Mouse (Mus musculus) layer of hippocampus, postnatal 14 days (tissue): Measurements from ENCODE around the gene Tprn. TPM values are rescaled to one million over a fixed set of nuclear protein-coding genes. Genes with fewer than 3 reads are reported as not detected.

Experiments
- DNase-seq, 2 experiments: peaks; one replicate each; pipeline ENCODE4 v3.0.0; 2021 to 2022; ENCODE audit warnings: low spot score in 2 of 2, mixed read lengths in 1 of 2
- total RNA-seq, 2 experiments: library from RNA; stranded (reverse); gene quantifications; 2 replicates each; pipeline ENCODE4 v1.2.3; 2021

Tprn gene
- total RNA-seq, 2 experiments from 2014 or later: 21.1 to 23.2 TPM

DNA sequence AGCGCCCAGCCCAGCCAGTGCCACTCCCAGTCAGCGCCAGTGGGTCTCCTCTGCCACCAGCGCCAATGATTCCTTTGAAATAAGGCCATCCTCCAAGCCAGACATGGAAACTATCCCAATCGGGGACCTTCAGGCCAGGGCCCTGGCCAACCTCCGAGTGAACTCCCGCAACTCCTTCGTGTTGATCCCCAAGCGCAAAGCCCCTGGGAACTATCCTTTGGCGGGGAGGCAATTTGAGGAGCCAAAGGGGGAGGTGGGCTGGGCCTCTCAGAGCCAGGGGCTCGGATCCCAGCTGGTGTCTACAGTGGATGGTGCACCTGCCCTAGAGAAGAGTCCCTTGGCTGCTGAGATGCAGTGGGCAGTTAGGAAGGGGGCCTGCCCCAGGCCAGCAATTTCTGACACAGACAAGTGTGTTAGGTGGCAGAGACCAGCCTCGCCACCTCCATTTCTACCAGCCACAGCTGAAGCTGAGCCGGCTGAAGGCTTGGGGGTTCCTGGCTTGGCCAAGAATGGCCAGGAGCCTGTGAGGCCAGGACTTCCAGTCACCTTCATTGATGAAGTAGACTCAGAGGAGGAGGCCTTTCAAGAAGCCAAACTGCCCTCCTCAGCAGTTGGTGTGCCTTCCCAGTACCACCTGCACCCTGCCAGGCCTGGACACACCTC is 1.3 kb downstream of the Tprn start:
- DNase-seq: no peak

DNA sequence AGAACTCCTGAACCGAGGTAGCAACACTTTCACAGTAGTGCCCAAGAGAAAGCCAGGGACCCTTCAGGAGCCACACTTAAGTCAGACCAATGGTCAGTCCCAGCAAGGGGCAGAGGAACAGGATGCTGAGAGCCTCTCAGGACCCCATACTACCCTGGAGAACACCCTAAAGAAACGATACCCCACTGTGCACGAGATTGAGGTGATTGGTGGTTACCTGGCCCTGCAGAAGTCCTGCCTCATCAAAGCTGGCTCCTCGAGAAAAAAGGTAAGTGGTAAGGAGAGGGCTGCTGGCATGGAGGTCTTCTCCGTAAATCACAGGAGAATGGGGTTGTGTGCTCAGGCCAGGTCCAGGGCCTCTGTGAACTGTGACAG is 1.9 kb downstream of the Tprn start:
- DNase-seq: no peak

DNA sequence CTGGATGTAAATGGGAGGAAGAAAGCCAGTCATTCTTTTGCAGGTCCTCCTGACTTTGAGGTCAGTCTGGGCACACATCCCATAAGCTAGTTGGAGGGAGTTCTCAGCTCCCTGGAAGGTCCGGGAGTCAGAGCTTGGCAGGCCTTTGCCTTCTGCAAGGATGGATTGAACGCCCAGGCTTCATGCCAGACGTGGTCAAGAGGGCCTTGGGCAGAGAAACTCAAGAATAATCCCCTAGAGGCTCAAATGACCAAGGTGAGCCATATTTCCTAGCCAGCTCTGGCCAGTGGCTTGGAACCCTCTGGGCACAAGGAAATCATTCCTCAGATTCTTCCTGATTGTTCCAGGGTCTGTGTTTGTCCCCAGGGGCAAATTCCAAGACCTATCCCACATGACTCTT is 2.4 kb downstream of the Tprn start:
- DNase-seq: no peak

DNA sequence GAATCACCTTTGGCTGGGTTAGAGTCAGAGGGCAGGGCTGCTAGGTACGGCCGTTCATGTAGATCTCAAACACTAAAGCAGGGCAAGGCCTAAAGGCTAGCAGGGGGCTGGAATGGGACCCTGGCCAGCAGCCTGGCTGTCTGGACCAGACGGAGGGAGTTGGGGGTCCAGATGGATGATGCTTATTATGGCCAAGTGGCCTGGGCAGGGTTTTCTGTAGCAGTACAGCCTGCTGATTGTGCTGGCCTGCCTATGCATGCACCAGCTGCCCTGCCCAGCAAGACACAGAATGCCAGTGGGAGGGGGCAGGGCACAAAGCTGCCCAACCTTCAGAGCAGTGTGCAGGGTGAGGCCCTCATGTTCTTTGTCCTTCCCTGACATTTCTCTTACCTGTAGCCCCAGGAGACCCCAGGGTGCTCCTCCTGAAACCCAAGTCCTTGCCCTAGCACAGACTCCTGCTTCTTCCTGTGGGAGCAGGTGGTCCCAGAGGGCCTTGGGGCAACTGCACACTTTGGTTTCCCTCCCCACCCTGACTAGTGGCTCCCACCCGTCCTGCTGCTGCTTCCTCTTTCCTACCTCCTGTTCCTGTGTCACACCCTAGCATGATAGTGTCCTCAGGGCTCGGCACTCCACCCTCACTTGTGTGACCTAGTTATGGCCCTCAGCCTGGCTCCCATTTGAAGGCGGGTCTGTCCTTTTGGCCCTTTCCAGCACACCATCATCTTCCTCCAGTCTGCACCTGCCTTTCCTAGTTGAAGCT is 3.7 kb downstream of the Tprn start:
- DNase-seq: peak in 1 of 2 experiments; percentile 52

DNA sequence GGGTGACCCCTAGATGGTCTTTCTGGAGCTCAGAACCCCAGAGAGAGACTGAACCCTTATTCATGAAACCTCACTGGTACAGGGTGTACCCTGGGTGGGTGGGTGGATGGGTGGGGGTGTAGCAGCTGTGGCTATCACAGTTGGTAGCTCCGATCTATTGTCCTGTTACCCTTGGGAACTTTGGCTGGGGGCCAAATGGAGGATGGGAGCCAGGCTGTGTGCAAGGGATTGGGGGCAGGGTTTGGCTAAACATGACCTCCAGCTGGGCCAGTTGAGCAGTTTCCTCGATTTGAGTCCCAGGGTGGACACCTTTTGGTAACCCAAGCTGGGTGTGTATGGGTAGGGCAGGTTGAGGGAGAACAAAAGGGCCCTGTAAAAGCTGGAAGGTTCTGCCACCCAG is 4.3 kb downstream of the Tprn start:
- DNase-seq: peak in 1 of 2 experiments; percentile 65

DNA sequence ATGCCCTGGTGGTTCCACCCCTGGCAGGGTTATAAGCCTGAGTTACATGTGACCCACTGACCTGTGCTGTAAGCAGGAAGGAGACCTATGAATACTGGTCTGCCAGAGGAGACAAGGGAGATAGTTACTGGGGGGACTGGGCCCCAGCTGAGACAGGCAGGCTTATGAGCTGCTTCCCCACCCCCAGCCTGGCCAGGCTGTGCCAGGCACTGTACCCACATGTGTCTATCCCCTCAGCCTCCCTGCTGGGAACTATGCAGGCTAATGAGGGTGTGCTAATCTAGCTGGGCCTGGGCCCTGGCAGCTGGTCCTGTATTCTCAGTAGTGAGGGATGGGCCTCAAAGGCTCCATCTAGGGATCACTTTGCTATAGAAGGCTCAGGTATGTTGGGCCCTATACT is 4.8 kb downstream of the Tprn start:
- peak in 1 of 2 experiments; percentile 52 for DNase-seq

DNA sequence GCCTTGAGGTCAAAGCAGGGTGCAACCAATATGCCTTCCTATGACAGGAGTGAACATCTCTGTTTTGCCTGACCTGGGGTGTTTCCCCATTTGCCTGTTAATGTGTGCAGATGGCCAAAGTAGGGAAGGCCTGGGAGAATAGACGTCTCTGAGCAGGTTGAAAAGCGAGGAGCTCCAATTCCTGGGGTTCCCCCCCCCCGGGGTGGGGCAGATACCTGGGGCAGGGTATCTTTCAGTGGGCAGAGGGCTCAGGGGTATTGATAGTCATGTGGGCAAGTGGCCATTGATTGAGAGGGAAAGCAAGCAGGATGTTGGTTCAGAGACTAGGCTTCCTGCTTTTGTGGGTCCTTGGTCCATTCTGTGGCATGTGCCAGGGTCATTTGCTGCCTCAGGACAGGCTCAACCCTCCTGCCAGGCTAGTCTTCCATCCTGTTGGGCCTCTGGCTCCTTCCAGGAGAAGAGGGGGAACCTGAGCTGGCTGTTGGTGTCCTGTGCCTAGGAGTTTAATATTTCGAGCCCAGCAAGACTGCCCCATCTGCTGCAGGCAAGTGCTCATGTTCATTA is 5.4 kb downstream of the Tprn start:
- no peak for DNase-seq

DNA sequence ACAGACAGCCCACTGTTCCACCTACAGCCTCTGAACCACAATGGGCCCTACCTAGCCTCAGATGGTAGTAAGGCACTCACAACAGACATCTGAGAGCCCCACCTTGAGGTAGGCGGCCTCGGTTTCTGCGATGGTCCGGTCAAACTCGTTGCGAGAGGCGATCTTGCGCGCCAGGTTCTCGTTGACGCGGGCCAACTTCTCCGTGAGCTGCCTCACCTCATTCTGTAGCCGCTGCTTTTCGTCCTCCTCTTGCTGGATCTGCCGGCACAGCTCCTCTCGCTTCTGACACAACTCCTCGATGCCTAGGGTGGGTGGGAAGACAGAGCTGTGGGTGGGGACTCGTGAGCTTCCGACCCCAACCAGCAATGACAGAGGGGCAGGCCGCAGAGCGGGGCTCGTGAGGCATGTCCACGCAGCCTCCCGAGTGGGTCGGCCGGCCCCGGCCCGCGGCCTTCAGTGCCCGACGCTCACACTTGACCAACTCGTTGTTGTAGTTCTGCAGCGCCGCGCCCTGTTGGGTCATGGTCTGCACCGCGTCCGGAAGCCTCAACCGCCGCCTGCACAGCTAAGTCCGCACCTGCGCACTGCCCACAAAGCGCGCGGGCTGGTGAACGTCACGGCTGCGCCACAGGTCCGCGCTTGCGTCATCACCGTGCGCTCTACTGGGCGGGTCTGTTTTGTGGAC is 9.6 kb downstream of the Tprn start, which contains the start of the genes Ssna1 and Anapc2:
TSS of gene Ssna1 (minus strand) at position 612 of the 685 bp plus-strand sequence.
TSS of gene Anapc2 (plus strand) at position 652 of the 685 bp plus-strand sequence.
- DNase-seq: peak; percentile 96 to 98

DNA sequence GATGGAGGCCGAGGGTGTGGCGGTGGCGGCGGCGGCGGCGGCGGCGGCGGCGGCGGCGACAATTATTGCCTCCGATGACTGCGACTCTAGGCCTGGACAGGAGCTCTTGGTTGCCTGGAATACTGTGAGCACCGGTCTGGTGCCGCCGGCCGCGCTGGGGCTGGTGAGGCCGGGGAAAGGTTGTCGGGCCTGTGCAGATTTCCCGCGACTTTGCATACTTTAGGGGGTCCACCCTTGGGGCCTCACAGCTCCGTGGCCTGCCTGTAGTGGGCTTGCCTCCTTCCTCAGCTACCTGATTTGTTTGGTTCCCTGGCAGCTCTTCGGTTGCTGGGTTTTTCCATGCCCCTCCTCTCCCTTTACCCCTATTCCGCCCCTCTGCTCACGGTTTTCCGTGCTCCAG is 10.1 kb downstream of the Tprn start:
- DNase-seq: no peak

DNA sequence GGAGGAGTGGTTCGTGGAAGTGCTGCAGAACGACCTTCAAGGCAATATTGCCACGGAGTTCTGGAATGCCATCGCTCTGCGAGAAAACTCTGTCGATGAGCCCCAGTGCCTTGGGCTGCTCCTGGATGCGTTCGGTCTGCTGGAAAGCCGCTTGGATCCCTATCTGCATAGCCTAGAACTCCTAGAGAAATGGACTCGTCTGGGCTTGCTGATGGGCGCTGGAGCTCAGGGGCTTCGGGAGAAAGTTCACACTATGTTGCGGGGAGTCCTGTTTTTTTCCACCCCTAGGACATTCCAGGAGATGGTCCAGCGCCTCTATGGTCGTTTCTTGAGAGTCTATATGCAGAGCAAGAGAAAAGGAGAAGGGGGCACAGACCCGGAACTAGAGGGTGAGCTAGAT is 10.6 kb downstream of the Tprn start:
- no peak for DNase-seq

DNA sequence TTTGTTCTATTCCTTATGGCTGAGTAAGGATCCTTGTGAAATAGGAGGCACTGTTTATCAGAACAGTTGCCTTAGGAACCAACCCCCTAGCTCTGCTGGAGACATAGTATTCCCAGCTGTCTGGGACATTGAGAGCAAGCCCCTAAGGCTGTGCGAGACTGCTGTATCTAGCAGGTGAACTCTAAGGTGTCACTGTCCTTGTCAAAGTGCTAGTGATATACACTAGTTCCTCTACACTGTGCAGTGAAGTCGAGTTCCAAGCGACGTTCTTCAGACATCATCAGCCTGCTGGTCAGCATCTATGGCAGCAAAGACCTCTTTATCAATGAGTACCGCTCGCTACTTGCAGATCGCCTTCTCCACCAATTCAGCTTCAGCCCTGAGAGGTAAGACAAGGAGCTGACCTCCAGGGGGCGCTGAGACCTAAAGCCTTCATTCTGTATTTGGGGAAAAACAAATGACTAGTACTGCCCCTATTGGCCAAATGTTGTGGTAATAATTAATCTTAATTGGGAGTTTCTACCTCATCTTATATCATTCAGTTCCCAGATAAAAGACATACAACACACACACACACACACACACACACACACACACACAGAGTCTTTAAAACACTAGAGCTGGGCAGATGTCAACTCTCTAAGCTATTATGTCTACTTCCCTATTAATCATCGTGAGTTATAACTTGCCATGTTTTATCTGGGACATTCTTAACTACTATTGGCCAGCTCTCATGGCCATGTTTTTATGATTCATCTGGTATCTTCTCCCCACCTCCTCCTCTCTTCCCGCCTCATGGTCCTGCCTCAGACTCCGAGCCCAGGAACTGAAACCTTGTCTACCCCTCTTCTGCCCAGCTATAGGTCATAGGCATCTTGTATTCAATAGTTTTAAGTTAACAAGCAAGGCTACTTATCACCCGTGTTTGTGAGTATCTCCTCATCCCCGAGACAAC is 16.8 kb downstream of the Tprn start:
- peak; percentile 77 to 89 for DNase-seq

DNA sequence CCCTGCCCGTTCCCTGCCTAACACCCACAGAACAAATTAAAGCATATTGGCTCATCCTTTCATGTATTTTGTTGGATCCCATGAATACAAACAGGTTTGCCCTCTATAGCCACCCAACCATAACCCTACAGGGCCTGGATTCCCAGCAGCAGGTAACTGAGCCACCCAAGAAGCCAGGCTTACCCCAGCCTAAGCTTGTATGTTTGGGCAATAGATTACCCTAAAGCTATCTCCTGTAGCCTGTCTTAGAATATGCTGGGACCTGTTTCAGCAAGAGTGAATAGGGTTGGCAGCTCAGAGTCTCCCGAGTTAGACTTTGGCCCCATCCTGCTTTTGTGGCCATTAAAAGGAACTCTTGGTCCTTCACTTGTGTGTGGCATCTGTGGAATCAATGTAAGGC is 23.1 kb downstream of the Tprn start:
- no peak for DNase-seq

DNA sequence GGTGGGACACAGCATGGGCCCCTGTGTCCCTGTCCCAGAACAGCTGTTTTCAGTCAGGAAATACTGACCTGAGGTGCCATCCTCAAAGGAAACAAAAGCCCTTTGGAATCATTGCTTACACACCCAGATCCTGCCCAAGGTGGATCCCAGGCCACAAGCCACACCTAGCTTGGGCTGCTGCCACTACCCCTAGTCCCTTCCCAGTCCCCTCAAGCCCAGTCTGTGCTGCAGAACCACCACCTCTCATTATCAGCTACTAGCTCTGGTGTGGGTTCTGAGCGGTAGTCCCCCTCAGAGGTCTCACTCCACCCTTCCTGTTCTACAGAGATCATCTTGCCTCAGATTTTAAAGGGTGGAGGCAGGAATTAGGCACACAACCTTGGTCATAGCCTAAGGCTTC is 23.9 kb downstream of the Tprn start:
- no peak for DNase-seq

DNA sequence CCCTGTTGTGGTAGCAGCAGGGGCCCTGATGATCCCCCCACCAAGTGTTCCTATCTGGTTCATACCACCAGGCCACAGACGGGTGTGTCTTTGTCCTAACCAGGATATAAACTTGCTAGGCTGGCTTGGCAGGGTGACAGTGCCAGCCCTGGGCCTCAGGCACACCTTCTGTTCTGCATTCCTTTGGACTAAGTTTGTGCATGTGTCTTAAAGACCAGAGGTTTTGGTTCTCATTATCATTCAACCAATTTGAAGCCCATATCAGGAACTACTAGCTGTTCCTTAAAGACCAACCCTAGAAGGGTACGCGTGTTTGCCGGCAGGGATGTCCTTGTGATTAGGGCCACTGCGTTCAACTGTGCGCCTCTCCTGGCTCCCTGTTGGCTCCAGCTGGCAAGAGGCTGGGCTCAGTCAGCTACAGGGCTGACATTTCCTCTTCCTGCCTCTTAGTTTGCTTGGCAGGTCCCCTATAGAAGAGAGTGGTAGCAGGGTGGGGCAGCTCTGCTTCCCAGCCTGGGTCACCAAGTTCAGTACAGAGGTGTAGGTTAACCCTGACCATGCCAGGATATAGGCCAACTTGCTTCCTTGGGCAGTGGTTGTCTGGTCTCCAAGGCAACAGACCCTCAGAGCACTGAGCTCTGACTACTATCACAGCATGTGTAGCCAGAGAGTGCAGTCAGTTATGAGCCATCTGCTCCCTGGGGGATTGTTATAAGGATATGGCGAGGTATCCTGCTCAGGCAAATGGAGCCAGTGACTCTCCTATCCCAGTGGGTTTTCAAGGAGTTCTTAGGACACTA is 24.6 kb downstream of the Tprn start:
- DNase-seq: peak; percentile 59 to 71

DNA sequence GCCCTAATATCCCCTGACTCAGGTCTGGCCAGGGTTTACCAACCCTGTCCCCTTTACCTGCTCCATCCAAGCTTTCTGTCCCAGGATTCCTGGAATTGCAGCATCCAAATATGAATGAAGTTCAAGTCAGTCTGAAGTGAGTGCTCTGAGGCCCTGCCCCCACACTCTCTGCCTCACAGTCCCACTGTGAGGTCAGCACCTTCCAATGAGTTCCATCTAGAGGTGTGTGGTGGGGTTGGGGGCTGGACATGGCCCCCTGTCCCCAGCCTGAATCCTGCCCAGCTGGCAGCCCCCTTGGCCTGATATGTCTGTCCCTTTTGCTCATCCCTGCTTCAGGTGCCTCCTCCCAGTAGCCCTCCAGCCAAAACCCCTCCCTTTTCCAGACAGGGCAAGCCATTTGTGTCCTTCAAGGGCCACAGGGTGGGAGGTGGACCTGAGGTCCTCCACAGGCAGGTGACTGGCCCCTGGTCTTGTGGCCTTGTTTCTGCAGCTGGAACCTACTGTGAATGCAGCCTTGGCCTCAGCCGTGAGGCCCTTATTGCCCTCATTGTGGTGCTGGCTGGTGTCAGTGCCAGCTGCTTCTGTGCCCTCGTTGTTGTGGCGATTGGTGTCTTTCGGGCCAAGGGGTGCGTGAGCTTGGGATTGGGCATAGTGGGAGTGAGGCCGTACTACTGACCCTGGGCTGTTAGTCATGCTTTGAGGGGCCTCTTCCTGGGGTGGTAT is 25.7 kb downstream of the Tprn start, which contains the start of gene Tmem210:
TSS of gene Tmem210 (plus strand) at position 219 of the 723 bp plus-strand sequence.
- no peak for DNase-seq

DNA sequence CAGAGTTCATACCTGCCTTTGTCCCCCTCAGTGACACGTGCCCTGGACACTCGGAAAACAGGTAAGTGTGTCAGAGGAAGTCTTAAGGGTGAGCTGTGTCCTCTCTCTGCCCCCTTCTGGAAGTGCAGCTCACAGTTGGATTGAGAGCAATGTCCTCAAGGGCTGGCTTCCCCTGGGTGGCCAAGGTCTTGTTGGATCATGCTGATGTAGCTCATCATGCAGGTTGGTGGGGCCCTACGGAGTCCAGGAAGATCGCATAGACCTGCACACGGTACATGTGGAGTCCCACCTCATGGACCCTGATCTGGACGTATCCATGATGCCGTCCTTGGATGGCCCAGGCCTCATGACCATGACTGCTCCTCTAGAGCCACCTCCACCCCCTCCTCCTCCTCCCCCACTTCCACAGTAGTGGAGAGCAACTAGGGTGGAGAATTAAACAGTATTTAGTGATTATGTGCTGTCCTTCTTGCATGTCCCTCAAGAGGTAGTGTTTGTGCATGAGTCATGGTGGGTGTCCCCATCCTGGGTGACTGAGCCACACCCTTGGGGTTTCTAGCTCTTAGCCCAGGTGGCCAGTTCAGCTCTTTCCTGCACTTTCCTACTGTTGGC is 26.4 kb downstream of the Tprn start:
- DNase-seq: no peak

DNA sequence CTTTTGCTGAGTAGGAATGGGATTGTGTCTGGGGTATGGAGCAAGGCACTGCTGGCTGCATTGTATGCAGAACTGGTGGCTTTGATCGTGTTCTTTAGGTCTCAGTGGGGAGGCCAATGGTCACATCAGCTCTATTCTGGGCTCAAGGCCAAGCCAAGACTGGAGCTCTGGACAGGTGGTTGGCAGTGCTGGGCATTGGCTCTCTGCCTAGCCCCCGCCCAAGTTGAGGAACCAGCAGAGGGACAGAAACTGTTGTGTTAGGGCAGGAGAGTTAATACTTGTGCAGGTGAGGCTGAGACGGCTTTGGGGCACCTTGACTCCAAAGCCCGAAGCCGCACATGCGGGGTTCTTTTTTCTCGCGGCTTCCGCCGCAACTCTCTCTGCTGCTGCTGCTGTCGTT is 27.2 kb downstream of the Tprn start, which contains the start of gene Lrrc26:
TSS of gene Lrrc26 (plus strand) at position 265 of the 400 bp plus-strand sequence.
- peak in 1 of 2 experiments; percentile 37 for DNase-seq

DNA sequence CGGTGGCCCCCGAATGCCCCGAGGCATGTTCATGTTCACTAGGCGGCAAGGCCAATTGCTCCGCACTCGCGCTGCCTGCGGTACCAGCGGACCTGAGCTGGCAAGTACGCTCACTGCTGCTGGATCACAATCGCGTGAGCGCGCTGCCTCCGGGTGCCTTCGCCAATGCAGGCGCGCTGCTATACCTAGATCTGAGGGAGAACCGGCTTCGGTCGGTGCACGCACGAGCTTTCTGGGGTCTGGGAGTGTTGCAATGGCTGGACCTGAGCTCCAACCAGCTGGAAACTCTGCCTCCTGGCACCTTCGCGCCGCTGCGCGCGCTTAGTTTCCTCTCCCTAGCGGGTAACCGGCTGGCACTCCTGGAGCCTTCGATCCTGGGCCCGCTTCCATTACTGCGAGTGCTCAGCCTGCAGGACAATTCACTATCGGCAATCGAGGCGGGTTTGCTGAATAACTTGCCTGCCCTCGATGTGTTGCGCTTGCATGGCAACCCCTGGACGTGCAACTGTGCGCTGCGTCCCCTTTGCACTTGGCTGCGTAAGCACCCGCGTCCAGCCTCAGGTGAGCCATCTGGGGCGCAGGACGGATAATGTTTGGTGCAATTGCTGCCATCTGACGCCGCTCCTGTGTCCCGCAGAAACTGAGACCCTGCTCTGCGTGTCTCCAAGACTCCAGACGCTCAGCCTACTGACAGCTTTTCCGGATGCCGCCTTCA is 27.8 kb downstream of the Tprn start:
- peak; percentile 72 to 74 for DNase-seq
